Mouse (Mus musculus) cerebellum, adult (tissue): ENCODE data around the gene Prl3b1.

Experiments
- ATAC-seq: cut with Nextera tagmentation; 2 replicates; pipeline ENCODE4 v1.9.2; 2017; ENCODE audit warnings: mild to moderate bottlenecking, moderate library complexity, mixed read lengths; ENCODE audit not compliant: insufficient number of reproducible peaks, low FRiP score, low TSS enrichment

Gene Prl3b1

DNA sequence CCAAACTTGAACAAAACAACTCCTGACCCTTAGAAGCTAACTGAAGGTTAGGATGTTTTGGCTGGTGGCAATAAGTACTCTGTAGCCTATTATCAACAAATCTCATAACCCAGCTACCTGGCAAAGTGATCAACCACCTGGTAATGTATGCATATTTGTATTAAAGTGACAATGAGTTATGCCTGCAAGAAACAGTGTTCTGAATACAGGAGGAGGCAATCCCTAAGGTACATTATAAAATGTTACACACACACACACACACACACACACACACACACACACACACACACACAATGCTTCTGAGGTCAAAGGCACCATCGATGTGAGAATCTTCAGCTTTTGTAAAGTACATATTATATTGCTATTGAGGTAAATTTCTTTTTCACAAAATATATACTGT lies at the start of gene Prl3b1:
Gene Prl3b1, plus strand, starts transcription at position 301 of the 400 bp plus-strand sequence.
- no peak for ATAC-seq

DNA sequence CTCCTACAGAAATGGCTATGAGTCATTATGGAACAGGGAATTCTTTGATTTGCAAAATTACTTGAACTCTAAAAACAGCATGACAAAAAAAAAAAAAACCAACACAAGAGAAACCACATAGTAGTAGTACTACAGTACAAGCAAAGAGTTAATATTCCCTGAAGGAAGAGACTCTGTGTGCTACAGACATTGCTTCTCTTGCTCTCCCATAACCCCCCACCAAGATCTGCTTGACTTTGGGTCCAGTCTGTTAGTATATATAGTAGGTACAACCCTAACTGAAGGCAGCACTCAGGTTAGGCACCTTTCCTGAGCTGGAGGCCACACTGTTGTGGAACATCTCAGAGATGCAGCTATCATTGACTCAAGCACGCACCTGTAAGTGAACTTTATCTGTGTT lies 45.3 kb upstream of the Prl3b1 start, which contains the start of gene Prl3c1:
Gene Prl3c1, plus strand, starts transcription at position 301 of the 400 bp plus-strand sequence.
- ATAC-seq: no peak

DNA sequence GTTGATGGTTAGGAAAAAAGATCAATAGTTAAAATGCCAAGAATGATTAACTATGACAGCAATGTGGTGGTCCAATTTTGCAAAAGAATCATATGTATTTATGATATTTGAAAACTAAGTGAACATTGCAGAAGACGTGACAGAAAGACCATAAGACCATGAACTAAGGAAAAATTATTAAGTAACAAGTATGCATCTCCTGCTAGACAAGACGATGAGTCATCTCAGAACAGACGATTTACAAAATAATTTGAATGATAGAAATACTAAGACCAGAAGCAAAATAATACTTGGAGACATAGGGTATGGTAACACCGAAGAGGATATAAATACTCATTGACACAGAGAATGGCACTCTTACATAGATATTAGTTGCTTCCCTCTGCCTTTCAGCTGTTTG lies 17.5 kb downstream of the Prl3b1 start, which contains the start of gene Prl3a1:
Gene Prl3a1, plus strand, starts transcription at position 301 of the 400 bp plus-strand sequence.
- ATAC-seq: no peak
